Mouse (Mus musculus) thymus, postnatal 10 days (tissue): ENCODE measurements at regions not wholly inside any gene's neighbourhood (a gene's known extent, or its start where the extent isn't known, plus 50 kb on each side); places are given as distances from the start of the nearest gene placed in this dataset.

Experiments
- DNase-seq, 2 experiments: peaks; one replicate each; pipeline ENCODE4 v3.0.0; 2021; ENCODE audit warnings: low spot score in 2 of 2

DNA sequence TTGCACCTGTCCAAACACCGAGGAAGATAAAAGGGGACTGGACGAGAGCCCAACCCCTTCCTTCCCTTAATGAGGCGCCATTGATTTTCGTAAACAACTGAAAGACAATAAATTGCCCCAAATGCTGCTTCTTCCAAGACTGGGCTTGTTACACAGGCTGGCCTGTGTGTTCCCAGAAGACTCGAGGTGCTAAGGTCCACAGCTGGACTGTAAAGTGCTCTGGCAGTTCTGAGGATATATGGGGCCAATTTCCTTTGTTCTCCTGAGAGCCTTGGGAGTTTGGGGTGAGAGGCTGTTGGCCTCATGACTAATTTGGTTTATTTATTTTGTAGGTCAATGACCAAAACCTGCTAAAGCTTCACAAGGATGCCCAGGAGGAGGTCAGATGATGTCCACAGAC, 377.3 kb upstream of the Prickle1 start:
- DNase-seq = no peak

DNA sequence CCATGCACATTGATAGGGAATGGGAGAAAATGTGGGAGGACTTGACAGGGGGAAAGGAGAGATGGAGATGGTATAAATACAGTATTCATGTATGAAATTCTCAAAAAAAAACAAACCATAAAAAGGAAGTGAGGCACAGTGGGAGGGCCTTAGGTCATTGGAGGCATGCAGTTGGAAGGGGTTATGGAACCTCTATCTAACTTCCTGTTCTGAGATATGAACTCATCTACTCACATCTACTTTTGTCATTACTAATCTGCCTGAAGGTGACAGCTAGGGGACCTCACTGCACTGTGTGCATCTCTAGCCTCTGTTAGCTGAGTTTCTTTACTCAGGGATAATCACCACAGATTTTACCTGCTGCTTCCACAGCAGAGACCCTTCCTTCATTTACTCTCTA, 366.3 kb upstream of the Prickle1 start:
- no peak for DNase-seq

DNA sequence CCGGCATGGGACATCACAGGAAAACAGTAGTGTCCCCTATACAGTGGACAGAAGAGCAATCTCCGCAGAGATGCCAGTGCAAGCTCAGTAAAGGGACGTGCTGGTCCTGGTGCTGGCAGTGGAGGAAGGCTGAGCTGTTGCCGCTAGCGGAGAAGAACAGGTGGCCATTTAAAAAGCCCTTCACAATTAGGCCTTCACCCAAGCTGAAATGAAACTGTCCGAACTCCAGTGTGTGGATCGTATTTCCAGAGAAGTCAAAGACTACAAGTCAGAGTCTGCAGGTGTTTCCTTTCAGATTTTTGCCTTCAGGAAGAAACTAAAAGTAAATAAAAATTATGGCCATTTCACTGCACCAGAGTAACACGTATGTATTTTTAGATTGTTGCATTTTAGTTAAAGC, 364.2 kb upstream of the Prickle1 start:
- DNase-seq = no peak

DNA sequence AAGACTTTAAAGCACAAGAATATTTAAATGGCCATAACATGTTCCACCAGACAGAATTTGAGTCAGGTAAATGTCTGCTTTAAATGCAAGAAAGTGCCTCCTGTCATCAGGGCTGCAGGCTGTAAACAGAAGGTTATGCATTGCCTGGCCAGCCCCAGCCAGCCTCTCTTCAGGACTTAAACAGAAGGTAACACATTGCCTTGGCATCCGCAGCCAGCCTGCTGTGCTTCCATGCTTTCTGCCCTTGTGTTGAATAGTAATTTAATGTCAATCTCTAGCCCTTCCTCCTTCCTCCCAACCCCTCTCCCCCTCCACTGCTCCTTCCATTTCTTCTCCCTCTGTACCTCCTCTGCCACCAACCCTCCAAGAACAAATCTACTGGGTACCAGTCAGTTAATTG, 362.4 kb upstream of the Prickle1 start:
- DNase-seq = no peak

DNA sequence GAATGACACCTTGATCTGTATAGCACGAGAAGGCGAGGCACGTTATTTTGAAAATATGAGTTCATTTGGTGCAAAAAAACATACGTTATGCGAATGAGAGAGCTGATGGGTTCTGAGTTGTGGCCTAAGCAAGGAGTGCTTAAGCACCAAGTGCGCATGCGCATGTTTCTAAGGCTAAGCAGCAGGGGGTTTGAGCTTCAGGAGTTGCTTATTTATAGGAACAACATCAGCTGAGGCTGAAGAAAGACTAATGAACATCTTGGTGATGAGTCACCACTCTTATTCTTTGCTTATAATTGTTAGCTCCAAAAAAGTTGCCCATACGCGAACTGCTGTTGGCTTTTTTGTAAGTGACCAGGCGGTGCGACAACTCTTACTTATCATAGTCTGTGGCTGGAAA, 361.1 kb upstream of the Prickle1 start:
- DNase-seq = no peak

DNA sequence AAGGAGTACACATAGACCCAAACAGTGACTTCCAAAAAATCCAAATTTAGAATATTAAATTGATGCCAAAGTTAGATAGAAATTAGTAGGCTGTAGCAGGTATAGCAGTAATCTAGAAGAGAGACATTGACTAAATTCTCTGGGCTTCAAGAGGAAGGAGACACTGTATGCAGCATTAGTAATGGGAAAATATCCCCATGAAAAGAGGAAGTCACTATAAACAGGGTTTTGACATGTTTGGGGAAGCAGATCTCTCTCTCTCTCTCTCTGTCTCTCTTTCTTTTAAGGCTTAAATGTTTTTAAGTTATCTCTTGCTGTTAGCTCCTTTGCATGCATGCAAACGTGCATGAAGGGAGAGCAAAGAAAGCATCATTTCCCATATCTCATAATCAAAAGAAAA, 357.9 kb upstream of the Prickle1 start:
- DNase-seq = no peak

DNA sequence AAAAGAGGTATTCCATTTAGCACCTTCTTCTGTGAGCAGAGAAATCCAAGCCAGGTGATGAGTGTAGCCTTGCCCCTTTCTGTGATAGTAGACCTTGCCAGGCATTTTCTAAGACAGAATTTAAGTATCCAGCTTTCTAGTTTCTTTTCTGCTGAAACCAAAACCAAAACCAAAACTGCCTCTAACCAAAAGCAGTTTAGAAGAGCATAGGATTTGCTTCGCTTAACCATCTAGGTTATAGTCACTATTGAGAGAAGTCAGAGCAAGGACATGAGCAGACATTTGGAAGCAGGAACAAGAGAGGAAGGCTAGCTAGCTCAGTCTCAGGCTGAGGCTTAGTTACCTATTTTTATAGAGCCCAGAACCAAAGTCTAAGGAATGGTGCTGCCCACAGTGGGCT, 354.8 kb upstream of the Prickle1 start:
- no peak for DNase-seq

DNA sequence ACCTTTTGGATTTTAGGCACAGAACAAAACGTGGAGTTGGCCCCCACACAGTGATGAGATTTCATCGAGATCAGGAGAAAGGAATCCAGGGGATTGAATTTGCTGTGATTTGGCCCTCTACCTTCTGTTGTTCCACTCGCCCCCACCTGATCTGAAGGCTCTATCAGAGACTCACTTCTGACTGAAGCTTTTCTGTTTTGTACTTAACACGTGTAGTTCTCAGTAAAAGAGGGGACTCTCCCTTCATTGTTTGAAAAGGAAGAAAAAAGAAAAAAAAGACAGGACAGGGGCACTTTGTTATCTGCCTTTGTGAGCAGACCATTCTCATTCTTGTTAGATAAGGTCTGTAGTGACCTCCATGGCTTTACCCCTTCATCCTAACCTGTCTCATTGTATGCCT, 353.2 kb upstream of the Prickle1 start:
- no peak for DNase-seq

DNA sequence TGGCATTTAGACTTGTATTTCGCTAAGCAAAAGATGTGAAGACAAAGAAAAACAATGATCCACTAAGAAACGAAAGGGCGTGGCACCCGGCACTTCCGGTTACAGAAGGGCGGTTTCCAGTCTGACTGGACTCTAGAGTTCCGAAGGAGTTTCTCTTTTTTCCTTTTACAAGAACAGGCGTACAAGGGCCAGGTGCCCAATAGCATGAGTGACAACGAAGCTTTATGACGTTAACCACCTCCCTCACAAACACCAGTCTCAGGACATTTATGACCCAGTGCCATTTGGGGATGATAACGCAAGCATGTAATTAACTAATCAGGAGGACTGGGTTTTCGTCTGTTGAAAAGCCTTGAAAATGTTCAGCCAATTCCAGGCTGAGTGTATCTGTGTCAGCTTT, 347.9 kb upstream of the Prickle1 start:
- DNase-seq = no peak

DNA sequence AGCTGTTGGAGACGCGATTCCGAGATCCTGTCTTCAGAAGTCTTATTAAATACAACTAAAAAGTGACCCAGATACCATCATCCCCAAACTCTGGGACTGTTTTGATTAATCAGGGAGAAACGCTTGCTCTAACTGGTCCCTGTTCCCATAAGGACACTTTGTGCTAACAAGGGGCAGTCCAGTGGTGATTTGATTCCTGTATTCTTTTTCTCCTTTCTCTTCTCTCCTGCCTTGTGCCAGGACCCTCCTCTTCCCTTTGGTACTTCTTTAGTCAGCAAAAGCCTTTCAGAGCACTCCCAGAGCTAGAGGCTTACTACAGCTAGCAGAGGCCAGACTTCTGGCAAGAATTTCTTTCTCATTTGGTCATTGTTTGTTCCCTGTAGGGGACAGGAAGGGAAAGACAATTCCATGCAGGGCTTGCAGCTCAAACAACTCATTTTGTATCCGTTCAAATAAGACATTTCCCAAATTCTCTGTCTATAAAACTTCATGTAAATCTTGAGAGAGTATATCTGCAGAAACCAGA, 337.3 kb upstream of the Prickle1 start:
- no peak for DNase-seq

DNA sequence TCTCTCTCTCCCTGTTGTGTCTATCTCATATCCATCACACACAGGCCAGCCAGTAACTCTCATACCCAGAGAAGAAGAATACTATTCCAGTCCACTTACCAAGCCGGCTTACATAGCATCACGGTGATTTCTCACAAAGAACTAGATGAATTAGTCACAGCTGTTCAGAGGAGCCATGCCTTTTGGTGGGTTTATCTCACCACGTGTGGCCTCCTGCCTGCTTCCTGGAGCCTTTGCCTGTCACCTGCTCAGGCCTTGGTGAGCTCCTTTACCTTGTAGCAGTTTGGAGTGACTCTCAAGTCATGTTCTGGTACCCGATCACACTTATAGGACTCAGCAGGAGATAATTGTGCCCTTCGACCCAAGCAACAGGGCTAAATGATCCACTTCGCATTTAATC, 331.2 kb upstream of the Prickle1 start:
- DNase-seq = peak; percentile 27 to 31

DNA sequence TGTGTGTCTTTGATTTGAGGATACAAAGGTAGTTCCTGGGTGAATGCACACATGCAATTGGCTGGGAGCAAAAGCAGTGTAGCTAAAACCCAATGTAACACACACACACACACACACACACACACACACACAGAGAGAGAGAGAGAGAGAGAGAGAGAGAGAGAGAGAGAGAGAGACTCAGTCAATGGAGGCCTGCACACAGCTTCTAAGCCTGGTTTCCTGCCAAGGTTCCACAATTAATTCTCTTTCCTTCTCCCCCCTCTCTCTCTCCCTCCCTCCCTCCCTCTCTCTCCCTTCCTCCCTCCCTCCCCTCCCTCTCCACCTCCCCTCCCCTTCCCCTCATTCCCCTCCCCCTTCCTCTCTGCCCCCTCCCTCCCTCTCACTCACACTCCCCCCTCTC, 330.6 kb upstream of the Prickle1 start:
- no peak for DNase-seq

DNA sequence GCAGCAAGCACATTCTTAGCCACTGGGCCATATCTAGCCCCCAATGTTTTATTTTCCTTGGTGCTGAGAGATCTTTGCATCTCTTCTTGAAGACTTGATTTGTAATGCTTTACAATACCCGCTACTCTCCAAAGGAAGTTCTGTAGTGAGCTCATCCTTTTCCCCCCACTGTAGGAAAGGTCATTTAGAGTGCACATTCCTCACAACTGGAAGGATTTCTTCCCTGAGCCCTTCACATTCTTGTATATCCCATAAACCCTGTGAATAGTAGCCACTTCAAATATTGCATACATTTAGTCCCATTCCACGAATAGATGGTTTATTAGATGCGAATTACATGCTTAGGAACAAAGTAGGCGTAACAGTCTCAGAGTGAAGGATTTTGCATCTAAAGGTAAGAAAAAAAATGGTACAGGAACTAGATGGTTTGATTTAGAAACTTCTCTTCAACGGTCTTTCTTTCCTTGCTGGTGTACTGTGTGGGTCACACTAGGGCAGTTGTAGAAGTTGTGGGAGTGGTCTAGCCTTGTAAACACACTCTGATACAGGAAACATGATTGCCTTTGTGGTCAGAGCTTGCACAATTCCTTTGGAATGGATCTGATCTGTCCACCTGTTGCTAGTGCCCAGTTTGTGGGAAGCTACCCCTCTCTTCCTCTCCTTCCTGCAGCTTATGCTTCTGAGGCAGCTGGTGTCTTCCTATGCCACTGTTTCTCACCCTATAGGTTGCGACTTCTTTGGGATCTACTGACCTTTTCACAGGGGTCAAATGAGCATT, 326.0 kb upstream of the Prickle1 start:
- no peak for DNase-seq

DNA sequence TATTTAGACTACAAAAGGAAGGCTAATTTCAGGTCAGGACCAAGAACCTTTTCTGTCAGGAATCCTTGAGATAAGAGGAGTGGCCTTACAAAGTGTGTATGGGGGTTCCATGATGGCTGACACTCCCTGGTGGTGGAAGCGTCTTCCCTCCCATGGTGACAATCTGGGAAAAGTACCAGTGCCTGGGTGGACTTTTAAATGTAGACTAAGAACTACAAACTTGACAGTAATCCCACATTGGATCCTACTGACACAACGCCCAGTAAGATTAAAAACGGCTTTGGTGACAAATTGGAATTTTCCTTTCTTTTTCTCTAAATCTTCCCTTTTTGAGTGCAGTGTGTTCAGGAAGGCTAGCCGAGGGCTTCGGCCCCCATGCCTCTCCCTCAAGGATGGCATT, 325.3 kb upstream of the Prickle1 start:
- no peak for DNase-seq

DNA sequence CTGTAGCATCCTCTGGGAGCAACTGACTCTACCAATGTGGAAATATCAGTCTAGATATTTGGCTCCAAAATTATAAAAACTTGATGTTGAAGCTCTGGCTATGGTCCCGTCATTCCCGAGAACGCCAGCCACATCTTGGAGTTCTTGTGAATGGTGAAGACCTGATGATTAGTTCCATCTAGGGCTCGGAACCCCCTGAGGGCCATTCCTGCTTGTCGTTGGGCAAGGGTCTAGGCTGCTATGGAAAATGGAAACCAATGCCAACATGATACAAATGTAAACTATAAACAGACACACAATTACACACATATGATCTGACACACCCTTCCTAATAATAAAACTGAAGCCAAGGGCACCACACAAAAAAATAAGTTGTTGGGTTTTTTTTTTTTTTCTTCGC, 323.9 kb upstream of the Prickle1 start:
- no peak for DNase-seq

DNA sequence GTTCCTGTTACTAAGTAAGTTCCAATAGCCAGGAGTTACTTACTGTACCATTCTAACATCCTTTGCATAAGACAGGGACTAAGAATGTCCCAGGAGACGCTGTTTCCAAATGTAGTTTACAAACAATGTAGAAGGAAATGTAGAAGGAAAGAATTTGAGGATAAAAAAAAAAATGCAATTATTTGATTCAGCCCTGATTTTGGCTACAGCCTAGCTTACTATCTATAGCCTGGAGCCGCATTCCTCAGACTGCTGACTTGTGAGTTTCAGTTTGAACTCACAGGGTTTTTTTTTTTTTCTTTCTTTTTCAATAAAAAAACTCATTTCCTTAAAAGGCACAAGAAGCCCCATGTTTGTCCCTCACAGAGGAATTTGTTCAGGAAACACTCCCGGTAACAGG, 321.2 kb upstream of the Prickle1 start:
- no peak for DNase-seq

DNA sequence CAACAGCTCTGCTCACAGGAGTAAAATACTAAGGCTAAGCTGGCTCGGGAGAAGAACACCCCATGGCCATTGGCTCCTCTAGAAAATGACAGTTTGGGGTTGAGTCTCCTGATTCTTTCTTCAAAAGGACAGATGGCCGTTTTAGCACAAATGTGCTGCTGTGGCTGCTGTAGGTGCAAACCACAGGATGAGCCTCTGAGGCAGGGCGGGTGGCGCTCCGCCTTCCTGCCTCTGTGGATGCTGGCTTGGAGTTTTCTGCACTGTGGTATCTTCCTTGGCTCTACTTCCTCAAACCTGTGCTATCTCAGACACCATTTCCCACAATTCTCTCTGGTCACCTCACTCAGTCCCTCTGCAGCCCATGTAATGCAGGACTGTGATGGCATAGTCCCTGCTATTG, 317.8 kb upstream of the Prickle1 start:
- DNase-seq = peak; percentile 72 to 78

DNA sequence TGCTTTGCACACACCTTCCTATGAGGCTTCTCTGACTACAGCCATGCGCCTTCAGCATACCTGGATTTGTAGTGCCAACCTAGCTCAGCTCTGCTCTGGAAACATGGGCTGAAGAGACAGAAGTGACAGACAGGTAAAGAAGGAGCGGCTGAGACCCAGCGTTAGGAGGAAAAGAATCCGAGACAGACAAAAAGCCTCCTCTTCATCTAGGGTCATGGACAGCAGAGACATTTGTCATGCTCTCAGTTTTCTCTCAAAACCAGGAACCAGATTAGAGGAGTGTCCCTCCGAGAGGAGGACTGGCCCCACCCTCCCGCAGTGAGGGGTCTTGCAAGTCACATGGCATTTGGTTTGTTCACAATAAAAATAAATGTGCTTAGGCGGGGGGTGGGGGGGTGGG, 317.4 kb upstream of the Prickle1 start:
- DNase-seq = peak in 1 of 2 experiments; percentile 38

DNA sequence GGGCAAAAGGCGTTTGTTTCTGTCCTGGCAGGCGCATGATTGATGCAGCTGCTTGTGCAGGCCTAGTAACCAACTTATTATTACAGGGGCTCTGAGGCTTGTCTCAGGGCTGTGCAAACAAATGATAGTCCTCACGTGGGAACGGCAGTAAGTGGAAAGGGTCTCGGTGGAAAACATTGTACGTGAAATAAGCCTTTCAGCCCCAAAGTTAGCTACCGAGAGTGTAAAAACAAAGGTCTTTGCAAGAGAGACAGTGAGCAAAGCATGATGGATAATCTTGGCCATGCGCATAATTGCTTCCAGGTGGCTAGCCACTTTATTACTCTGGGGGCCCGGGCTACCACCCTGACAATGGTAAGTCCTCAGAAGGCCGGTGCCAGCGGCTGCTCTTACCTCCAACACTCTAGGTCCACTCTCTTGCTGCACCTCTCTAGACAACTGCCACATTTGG, 315.3 kb upstream of the Prickle1 start:
- DNase-seq = no peak

DNA sequence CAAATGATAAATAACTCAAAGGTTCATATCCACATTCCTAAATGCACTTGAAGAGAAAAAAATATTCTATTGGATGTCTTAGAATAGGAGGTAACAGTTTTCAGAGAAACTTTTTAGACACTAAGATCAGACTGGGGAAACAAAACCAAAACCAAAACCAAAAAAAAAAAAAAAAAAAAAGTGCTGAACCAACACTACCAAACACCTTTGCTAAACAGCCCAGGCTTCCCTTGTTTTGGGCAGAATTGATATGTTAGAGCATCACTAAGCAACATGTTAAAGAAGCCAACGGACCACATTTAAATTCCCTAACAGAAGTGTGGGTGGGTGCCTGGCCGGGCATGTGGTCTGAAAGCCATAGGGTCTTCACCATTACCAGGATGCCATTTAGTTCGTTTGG, 314.5 kb upstream of the Prickle1 start:
- DNase-seq = no peak

DNA sequence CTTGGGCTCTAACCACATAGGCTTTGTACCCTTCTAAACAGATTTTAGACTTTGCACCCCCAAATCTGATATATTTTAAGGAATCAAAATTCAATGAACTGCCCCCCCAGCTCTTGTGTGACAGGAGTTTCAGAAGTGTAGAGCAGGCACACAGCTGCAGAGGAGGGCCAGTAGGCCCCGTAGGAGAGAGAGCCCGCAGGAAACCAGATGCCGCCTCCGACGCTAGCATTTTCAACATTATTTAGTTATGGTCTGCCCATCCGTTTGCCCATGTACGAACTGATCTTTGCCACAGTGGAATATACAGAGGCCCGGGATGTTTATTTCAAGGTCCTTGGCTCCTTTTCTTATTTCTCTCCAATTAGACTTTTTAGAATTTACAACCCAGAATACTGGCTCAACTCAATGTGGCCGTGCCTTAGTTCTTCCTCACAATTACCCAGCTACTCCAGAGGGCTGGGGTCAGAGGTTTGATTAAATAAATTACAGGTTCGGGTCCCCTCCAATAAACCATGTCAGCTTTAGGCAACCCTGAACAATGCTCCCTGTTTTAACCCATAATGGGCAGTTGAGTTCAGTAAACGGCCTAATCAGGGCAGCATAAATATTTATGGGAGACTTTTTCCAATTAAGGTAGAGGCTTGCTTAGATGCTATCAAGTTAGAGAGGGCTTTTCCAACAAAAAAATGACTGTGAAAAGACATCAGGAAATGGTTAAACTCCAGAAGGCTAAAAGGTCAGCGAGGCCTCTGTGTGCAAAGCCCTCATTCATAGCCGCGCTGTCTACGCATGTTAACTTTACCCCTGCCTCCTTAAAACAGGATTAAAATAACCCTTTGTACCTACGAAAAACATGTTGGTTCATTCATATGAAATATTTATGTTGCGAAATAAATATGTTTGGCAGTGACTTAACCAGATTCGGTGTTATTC, 308.2 kb upstream of the Prickle1 start:
- DNase-seq = peak; percentile 28 to 30

DNA sequence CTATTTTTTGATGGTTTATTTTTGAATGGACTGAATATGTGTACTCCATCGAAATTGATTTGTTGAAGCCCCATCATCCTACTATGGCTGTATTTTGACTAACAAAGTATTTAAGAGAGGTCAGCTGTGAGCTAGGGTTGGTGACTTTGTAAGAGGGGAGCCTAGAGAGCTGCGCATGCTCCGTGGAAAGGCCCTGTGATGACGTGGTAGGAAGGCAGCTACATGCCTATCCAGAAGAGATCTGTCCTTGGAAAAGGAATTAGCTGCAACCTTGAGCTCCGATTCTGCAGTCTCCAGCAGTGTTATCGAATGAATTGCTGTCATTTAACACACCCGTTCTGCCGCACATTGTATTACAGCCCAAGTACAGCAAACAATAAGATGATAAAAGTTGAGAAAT, 287.1 kb upstream of the Prickle1 start:
- DNase-seq = no peak

DNA sequence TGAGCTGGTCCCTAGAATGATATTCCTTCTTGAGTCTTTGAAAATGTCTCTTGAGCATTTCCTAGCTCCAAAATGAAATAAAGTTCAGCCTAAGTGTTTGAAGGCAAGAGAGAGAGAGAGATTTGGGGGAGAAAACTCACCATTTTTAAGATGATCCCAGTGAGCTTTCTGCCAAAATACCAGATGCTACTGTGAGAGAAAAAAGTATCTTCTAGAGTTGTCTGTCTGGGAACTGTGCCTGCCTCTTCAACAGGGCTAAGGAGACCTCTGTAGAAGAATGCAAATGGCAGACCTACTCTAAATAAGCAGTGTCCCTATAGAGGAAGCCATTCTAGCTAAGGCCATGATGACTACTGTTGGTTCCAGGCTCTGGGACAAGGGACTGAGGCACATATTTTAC, 285.6 kb upstream of the Prickle1 start:
- DNase-seq = no peak
